Mouse (Mus musculus) liver, adult 2 months (tissue): ENCODE data around the gene Spint3. TPM values are rescaled to one million over a fixed set of nuclear protein-coding genes. Genes with fewer than 3 reads are reported as not detected.
A peak's percentile ranks its signal among the peaks of the same experiment; 100 is the strongest.

Experiments used
- DNase-seq: peaks from one replicate; pipeline ENCODE4 v3.0.0-alpha.2; 2011; ENCODE audit warnings: low read depth, low spot score; ENCODE audit errors: extremely low read depth
- H3K27ac ChIP-seq: fragments of 200-500 bp; replicated peaks from 2 replicates; pipeline ENCODE4 v1.5.1; 2012; ENCODE audit warnings: low read depth, mild to moderate bottlenecking, control low read depth, inconsistent platforms, low read length; ENCODE audit not compliant: insufficient read depth
- H3K27me3 ChIP-seq: fragments of 200-500 bp; 2 replicates; pipeline ENCODE4 v1.6.1; 2012; ENCODE audit warnings: mild to moderate bottlenecking, moderate library complexity, low read length, inconsistent platforms; ENCODE audit not compliant: control insufficient read depth, insufficient read depth
- H3K36me3 ChIP-seq: fragments of 200-500 bp; 2 replicates; pipeline ENCODE4 v1.6.1; 2012; ENCODE audit warnings: low read length, inconsistent platforms; ENCODE audit not compliant: control insufficient read depth, insufficient read depth
- H3K4me1 ChIP-seq: fragments of 200-500 bp; 2 replicates; pipeline ENCODE4 v1.6.1; 2011; ENCODE audit warnings: low read length; ENCODE audit not compliant: control insufficient read depth, insufficient read depth
- H3K4me3 ChIP-seq: fragments of 200-500 bp; 2 replicates; pipeline ENCODE4 v1.5.1; 2011; ENCODE audit warnings: low read depth, mild to moderate bottlenecking, control low read depth, low read length, moderate library complexity; ENCODE audit not compliant: insufficient read depth
- H3K79me2 ChIP-seq: fragments of 200-500 bp; 2 replicates; pipeline ENCODE4 v1.6.1; 2012; ENCODE audit warnings: inconsistent platforms, mild to moderate bottlenecking, low read length, moderate library complexity; ENCODE audit not compliant: control insufficient read depth, insufficient read depth
- H3K9ac ChIP-seq: fragments of 200-500 bp; 2 replicates; pipeline ENCODE4 v1.6.1; 2012; ENCODE audit warnings: low read depth, mild to moderate bottlenecking, control low read depth, inconsistent platforms, low read length
- CTCF ChIP-seq: fragments of 200-500 bp; IDR thresholded peaks from 2 replicates; pipeline ENCODE4 v1.5.1; 2011; ENCODE audit warnings: low read depth, low read length, control low read depth
- POLR2A ChIP-seq: fragments of 200-500 bp; IDR thresholded peaks from 2 replicates; pipeline ENCODE4 v1.6.1; 2011; ENCODE audit warnings: low read length, control low read depth; ENCODE audit not compliant: insufficient read depth; ENCODE audit errors: extremely low read depth
- WGBS: fragments of 180-500 bp; shearing (Covaris S2); methylation state at CpG from one replicate; pipeline ENCODE4 v1.1.7; 2018; 5-methylcytosine and 5-hydroxymethylcytosine counted together
- polyA plus RNA-seq: library from polyadenylated mRNA; depleted of rRNA; stranded (reverse); fragments of >200 nt; gene quantifications from 2 replicates; pipeline ENCODE4 v1.2.3, GENCODE M21; 2012; rRNA removed
- total RNA-seq: library from RNA; depleted of rRNA; stranded (reverse); fragments of >200 nt; gene quantifications from 2 replicates; pipeline ENCODE4 v1.2.3, GENCODE M21; 2014; rRNA removed

Spint3 gene
- total and polyA plus RNA-seq, 2 experiments = not detected

DNA sequence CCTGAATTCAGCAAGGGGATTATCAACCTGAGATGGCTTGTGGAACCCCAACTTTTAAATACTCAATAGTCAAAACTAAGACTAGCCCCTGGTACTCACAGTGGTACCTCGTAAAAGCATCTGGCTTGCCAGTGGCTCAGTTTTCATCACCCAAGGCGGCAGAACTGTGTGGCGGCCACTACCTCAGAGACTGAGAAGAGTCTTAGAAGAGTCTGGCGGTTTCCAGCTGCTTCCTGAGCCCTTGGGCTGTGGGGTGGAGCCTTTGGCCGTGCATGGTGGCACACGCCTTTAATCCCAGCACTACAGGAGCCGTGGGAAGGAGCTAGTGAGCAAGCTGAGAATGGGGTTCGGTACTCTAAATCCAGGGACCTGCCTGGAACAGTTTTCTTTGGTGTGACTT lies 51.0 kb downstream of the Spint3 start:
- Histone ChIP-seq H3K9ac (no peak overlapping the region), H3K79me2 (no peaks in the 10 kb centered on the region), H3K27ac (no peak overlapping the region), H3K4me1 (no peaks in the 10 kb centered on the region), H3K4me3 (no peak overlapping the region), H3K27me3 (no peaks in the 10 kb centered on the region), H3K36me3 (no peaks in the 10 kb centered on the region)
- no peak for DNase-seq
- no peak for TF ChIP-seq POLR2A
- TF ChIP-seq CTCF = no peak
- WGBS = 42% methylated on average over 8 of the region's 8 CpGs

DNA sequence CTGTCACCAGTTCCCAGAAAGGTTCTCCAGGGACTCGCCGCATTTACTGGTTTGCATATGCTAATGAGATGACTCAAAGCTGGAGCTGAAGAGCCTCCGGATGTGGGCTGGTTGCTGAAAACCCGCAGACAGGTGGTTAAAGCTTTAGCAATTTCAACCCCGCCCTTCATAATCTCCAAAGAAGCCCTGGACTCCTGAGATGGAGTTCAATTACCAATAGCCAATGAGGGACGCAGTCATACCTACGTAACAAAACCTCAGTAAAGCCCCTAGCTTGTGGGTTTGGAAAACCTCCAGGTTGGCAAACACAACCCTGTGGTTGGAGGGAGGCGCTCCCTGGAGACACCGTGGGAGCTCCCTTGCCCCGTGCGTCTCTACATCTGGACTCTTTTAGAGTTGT lies 51.4 kb downstream of the Spint3 start:
- no peak for DNase-seq
- Histone ChIP-seq H3K4me1 (no peaks in the 10 kb centered on the region), H3K4me3 (no peak overlapping the region), H3K27me3 (no peaks in the 10 kb centered on the region), H3K36me3 (no peaks in the 10 kb centered on the region), H3K9ac (no peak overlapping the region), H3K27ac (no peak overlapping the region), H3K79me2 (no peaks in the 10 kb centered on the region)
- 10% methylated on average over 11 of the region's 11 CpGs for WGBS
- no peak for TF ChIP-seq POLR2A
- no peak for TF ChIP-seq CTCF

DNA sequence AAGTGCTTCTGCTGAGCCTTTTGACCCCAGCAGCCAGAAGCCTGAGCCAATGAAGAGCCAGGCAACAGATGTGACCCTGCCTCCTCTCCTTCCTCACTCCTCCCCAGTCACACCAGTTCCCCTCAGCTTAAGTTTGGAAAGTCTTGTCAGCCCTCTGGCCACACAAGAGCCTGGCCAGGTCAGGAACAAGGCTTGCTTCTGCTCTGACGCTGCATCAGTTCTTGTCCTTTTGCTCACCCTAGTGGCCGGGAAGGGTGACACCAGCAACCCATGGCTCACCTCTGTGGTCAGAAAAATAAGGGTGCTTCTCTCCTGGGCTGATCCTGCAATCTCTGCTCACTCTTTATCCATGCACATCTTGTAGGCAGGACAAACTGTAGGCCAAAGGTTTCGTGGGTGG lies 52.5 kb downstream of the Spint3 start:
- Histone ChIP-seq H3K27ac (no peak overlapping the region), H3K36me3 (no peaks in the 10 kb centered on the region), H3K4me1 (no peaks in the 10 kb centered on the region), H3K27me3 (no peaks in the 10 kb centered on the region), H3K4me3 (no peak overlapping the region), H3K79me2 (no peaks in the 10 kb centered on the region), H3K9ac (no peak overlapping the region)
- peak; percentile 67 for DNase-seq
- TF ChIP-seq POLR2A (no peak), CTCF (peak; percentile 94)
- WGBS = 3% methylated on average over 3 of the region's 3 CpGs

Other genes with a start within 250 kb of the Spint3 start
- not detected in 2 replicates for gene Svs5, start 240.7 kb downstream of the Spint3 start, total RNA-seq
- gene Svs5, start 240.7 kb downstream of the Spint3 start, polyA plus RNA-seq = not detected in 2 replicates
- gene Slpi, start 184.4 kb downstream of the Spint3 start, total RNA-seq = 0.94 and 1.4 TPM in 2 replicates
- 4.5 and 5.7 TPM in 2 replicates for gene Slpi, start 184.4 kb downstream of the Spint3 start, polyA plus RNA-seq
- gene Rbpjl, start 170.3 kb downstream of the Spint3 start, total RNA-seq = 0.18 and 0.20 TPM in 2 replicates
- gene Rbpjl, start 170.3 kb downstream of the Spint3 start, polyA plus RNA-seq = not detected in 2 replicates
- 0.07 and 0.09 TPM in 2 replicates for gene Matn4, start 168.3 kb downstream of the Spint3 start, total RNA-seq
- gene Matn4, start 168.3 kb downstream of the Spint3 start, polyA plus RNA-seq = 0.04 and 0.05 TPM in 2 replicates
- gene Sdc4, start 129.6 kb downstream of the Spint3 start, total RNA-seq = 511 and 573 TPM in 2 replicates
- gene Sdc4, start 129.6 kb downstream of the Spint3 start, polyA plus RNA-seq = 178 and 182 TPM in 2 replicates
- 33.7 and 40.9 TPM in 2 replicates for gene Sys1, start 116.5 kb downstream of the Spint3 start, total RNA-seq
- gene Sys1, start 116.5 kb downstream of the Spint3 start, polyA plus RNA-seq = 145 and 157 TPM in 2 replicates
- gene Gm20458, start 112.5 kb downstream of the Spint3 start, total RNA-seq = 0.46 TPM in 1 of 2 replicates, not detected in the other
- 11.7 and 14.2 TPM in 2 replicates for gene Gm20458, start 112.5 kb downstream of the Spint3 start, polyA plus RNA-seq
- gene Trp53tg5, start 99.7 kb downstream of the Spint3 start, total RNA-seq = not detected in 2 replicates
- not detected in 2 replicates for gene Trp53tg5, start 99.7 kb downstream of the Spint3 start, polyA plus RNA-seq
- 8.1 and 10.1 TPM in 2 replicates for gene Dbndd2, start 87.4 kb downstream of the Spint3 start, total RNA-seq
- gene Dbndd2, start 87.4 kb downstream of the Spint3 start, polyA plus RNA-seq = 7.6 and 9.5 TPM in 2 replicates
- 7.5 and 14.2 TPM in 2 replicates for gene Pigt, start 75.9 kb downstream of the Spint3 start, total RNA-seq
- 56.7 and 63.7 TPM in 2 replicates for gene Pigt, start 75.9 kb downstream of the Spint3 start, polyA plus RNA-seq
- gene Wfdc2, start 11.0 kb downstream of the Spint3 start, total RNA-seq = 4.6 and 8.5 TPM in 2 replicates
- 9.9 and 18.9 TPM in 2 replicates for gene Wfdc2, start 11.0 kb downstream of the Spint3 start, polyA plus RNA-seq
- gene Wfdc6a, start 12.0 kb upstream of the Spint3 start, total RNA-seq = not detected in 2 replicates
- 0.11 TPM in 1 of 2 replicates, not detected in the other for gene Wfdc6a, start 12.0 kb upstream of the Spint3 start, polyA plus RNA-seq
- not detected in 2 replicates for gene Eppin, start 20.1 kb upstream of the Spint3 start, total RNA-seq
- gene Eppin, start 20.1 kb upstream of the Spint3 start, polyA plus RNA-seq = not detected in 2 replicates
- gene Wfdc6b, start 40.1 kb upstream of the Spint3 start, total RNA-seq = not detected in 2 replicates
- not detected in 2 replicates for gene Wfdc6b, start 40.1 kb upstream of the Spint3 start, polyA plus RNA-seq
- gene Wfdc8, start 40.2 kb upstream of the Spint3 start, total RNA-seq = not detected in 2 replicates
- gene Wfdc8, start 40.2 kb upstream of the Spint3 start, polyA plus RNA-seq = not detected in 2 replicates
- not detected in 2 replicates for gene Wfdc16, start 65.3 kb upstream of the Spint3 start, total RNA-seq
- gene Wfdc16, start 65.3 kb upstream of the Spint3 start, polyA plus RNA-seq = 0.07 TPM in 1 of 2 replicates, not detected in the other
- gene Wfdc10, start 82.6 kb upstream of the Spint3 start, total RNA-seq = not detected in 2 replicates
- gene Wfdc10, start 82.6 kb upstream of the Spint3 start, polyA plus RNA-seq = not detected in 2 replicates
- gene Wfdc9, start 83.1 kb upstream of the Spint3 start, total RNA-seq = not detected in 2 replicates
- not detected in 2 replicates for gene Wfdc9, start 83.1 kb upstream of the Spint3 start, polyA plus RNA-seq
- not detected in 2 replicates for gene Wfdc11, start 100.6 kb upstream of the Spint3 start, total RNA-seq
- not detected in 2 replicates for gene Wfdc11, start 100.6 kb upstream of the Spint3 start, polyA plus RNA-seq
- gene Wfdc13, start 111.6 kb upstream of the Spint3 start, total RNA-seq = not detected in 2 replicates
- not detected in 2 replicates for gene Wfdc13, start 111.6 kb upstream of the Spint3 start, polyA plus RNA-seq
- not detected in 2 replicates for gene Spint4, start 125.0 kb upstream of the Spint3 start, total RNA-seq
- not detected in 2 replicates for gene Spint4, start 125.0 kb upstream of the Spint3 start, polyA plus RNA-seq
- not detected in 2 replicates for gene Spint5, start 141.8 kb upstream of the Spint3 start, total RNA-seq
- not detected in 2 replicates for gene Spint5, start 141.8 kb upstream of the Spint3 start, polyA plus RNA-seq
- gene Wfdc3, start 172.5 kb upstream of the Spint3 start, total RNA-seq = 0.09 and 0.81 TPM in 2 replicates
- 0.07 and 0.21 TPM in 2 replicates for gene Wfdc3, start 172.5 kb upstream of the Spint3 start, polyA plus RNA-seq
- gene Dnttip1, start 172.5 kb upstream of the Spint3 start, total RNA-seq = 11.8 and 12.9 TPM in 2 replicates
- 11.9 and 17.6 TPM in 2 replicates for gene Dnttip1, start 172.5 kb upstream of the Spint3 start, polyA plus RNA-seq
- gene Ube2c, start 196.4 kb upstream of the Spint3 start, total RNA-seq = 0.18 and 1.9 TPM in 2 replicates
- 1.2 and 1.5 TPM in 2 replicates for gene Ube2c, start 196.4 kb upstream of the Spint3 start, polyA plus RNA-seq
- 6.1 TPM in 1 of 2 replicates, not detected in the other for gene Tnnc2, start 206.5 kb upstream of the Spint3 start, total RNA-seq
- gene Tnnc2, start 206.5 kb upstream of the Spint3 start, polyA plus RNA-seq = not detected in 2 replicates
- gene Snx21, start 212.4 kb upstream of the Spint3 start, total RNA-seq = 10.8 and 12.6 TPM in 2 replicates
- gene Snx21, start 212.4 kb upstream of the Spint3 start, polyA plus RNA-seq = 14.4 and 14.6 TPM in 2 replicates
- 19.4 and 25.8 TPM in 2 replicates for gene Acot8, start 231.4 kb upstream of the Spint3 start, total RNA-seq
- 46.1 and 53.2 TPM in 2 replicates for gene Acot8, start 231.4 kb upstream of the Spint3 start, polyA plus RNA-seq
- gene Zswim3, start 231.6 kb upstream of the Spint3 start, total RNA-seq = 0.83 and 1.1 TPM in 2 replicates
- gene Zswim3, start 231.6 kb upstream of the Spint3 start, polyA plus RNA-seq = 0.73 and 0.82 TPM in 2 replicates
- gene Zswim1, start 249.2 kb upstream of the Spint3 start, total RNA-seq = 0.55 and 0.81 TPM in 2 replicates
- 3.2 and 4.4 TPM in 2 replicates for gene Zswim1, start 249.2 kb upstream of the Spint3 start, polyA plus RNA-seq